Mouse (Mus musculus): ENCODE data around the gene Tln2. TPM values are rescaled to one million over a fixed set of nuclear protein-coding genes. Genes with fewer than 3 reads are reported as not detected.

The Tln2 gene
- total RNA-seq, 1 experiment, result 20.2 TPM

DNA sequence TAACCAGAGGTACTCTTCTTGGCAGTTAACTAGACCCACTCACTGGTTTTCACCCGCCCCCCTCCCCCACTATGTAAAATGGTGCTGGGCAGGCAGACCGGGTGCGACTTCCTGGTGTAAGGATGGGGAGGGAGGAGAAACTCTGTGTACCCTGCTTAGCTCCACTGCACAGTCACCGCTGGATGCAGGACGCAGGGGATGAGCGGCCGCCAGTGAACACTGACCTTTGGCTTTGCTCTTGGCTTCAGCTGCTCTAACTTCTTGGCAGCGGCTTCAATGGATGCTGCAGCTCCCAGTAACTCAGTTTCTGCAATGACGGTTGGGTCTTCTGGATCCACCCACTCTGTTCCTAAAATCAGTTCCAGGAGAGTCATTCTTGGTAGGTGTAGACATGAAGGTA, 319.0 kb downstream of the Tln2 start:
- Histone ChIP-seq H3K36me3 (ENCODE audit: control insufficient read depth, insufficient read depth, low read length, poor library complexity, severe bottlenecking) (peaks cover 2% of the 10 kb centered on the region; the same call in 1 of the 2 replicates), H3K9ac (ENCODE audit: insufficient read depth, low read depth, low read length, poor library complexity, severe bottlenecking) (no peak overlapping the region; the same call in 1 of the 2 replicates), H3K4me3 (ENCODE audit: insufficient read depth in 1 of 2, low read depth in 1 of 2, low read length in 2 of 2, poor library complexity in 1 of 2, severe bottlenecking in 1 of 2) (no peak overlapping the region), H3K4me1 (ENCODE audit: control insufficient read depth in 2 of 2, insufficient read depth in 2 of 2, low read length in 2 of 2, poor library complexity in 1 of 2) (peaks cover 4 to 10% of the 10 kb centered on the region in 2 experiments; a peak in 3 of 4 replicates), H3K27ac (ENCODE audit: insufficient read depth, low read depth, low read length, poor library complexity, severe bottlenecking) (no peak overlapping the region), H3K9me3 (ENCODE audit: control insufficient read depth, insufficient read depth, low read depth, low read length) (no peaks in the 10 kb centered on the region)
- in situ Hi-C loops (cut with MboI; ENCODE audit: low sequenced_read_pairs in 2 of 2, unreplicated experiment in 2 of 2), result no loop called here
- DNase-seq (ENCODE audit: low read depth, low spot score), result no peak
- TF ChIP-seq ZC3H11A (IDR thresholded peaks at IDR 0.05; ENCODE audit: borderline replicate concordance, low read depth, low read length) (no peak), MAFK (IDR thresholded peaks at IDR 0.05; ENCODE audit: insufficient read depth, low read depth, low read length) (no peak), CHD2 (IDR thresholded peaks at IDR 0.05; ENCODE audit: low read depth, low read length) (no peak), HCFC1 (IDR thresholded peaks at IDR 0.05; ENCODE audit: borderline replicate concordance, insufficient read depth, low read length) (no peak), ZNF384 (IDR thresholded peaks at IDR 0.05; ENCODE audit: low read depth, low read length) (no peak)

- peaks cover 4 to 10% of the 10 kb centered on the region in 2 experiments; a peak in 3 of 4 replicates for H3K4me1 ChIP-seq (ENCODE audit: control insufficient read depth in 2 of 2, insufficient read depth in 2 of 2, low read length in 2 of 2, poor library complexity in 1 of 2)
- H3K36me3 ChIP-seq (ENCODE audit: control insufficient read depth, insufficient read depth, low read length, poor library complexity, severe bottlenecking), result peaks cover 2% of the 10 kb centered on the region; the same call in 1 of the 2 replicates
- TF ChIP-seq CHD2 (IDR thresholded peaks at IDR 0.05; ENCODE audit: low read depth, low read length), result no peak
- TF ChIP-seq MAFK (IDR thresholded peaks at IDR 0.05; ENCODE audit: insufficient read depth, low read depth, low read length), result no peak
- TF ChIP-seq ZC3H11A (IDR thresholded peaks at IDR 0.05; ENCODE audit: borderline replicate concordance, low read depth, low read length), result no peak
- TF ChIP-seq ZNF384 (IDR thresholded peaks at IDR 0.05; ENCODE audit: low read depth, low read length), result no peak
- no peak for TF ChIP-seq HCFC1 (IDR thresholded peaks at IDR 0.05; ENCODE audit: borderline replicate concordance, insufficient read depth, low read length)
- no peak overlapping the region for H3K4me3 ChIP-seq (ENCODE audit: insufficient read depth in 1 of 2, low read depth in 1 of 2, low read length in 2 of 2, poor library complexity in 1 of 2, severe bottlenecking in 1 of 2)
- no peak overlapping the region for H3K27ac ChIP-seq (ENCODE audit: insufficient read depth, low read depth, low read length, poor library complexity, severe bottlenecking)
- no peak for DNase-seq (ENCODE audit: low read depth, low spot score)
- in situ Hi-C loops (cut with MboI; ENCODE audit: low sequenced_read_pairs in 2 of 2, unreplicated experiment in 2 of 2), result no loop called here
- H3K9ac ChIP-seq (ENCODE audit: insufficient read depth, low read depth, low read length, poor library complexity, severe bottlenecking), result no peak overlapping the region
- H3K9me3 ChIP-seq (ENCODE audit: control insufficient read depth, insufficient read depth, low read depth, low read length), result no peaks in the 10 kb centered on the region
Measured at GRCm38 (mm10) chr9:67236987-67237386, 322.5 kb downstream of the Tln2 start.

- Histone ChIP-seq H3K4me3 (ENCODE audit: insufficient read depth in 1 of 2, low read depth in 1 of 2, low read length in 2 of 2, poor library complexity in 1 of 2, severe bottlenecking in 1 of 2) (no peak overlapping the region), H3K27ac (ENCODE audit: insufficient read depth, low read depth, low read length, poor library complexity, severe bottlenecking) (no peak overlapping the region), H3K9ac (ENCODE audit: insufficient read depth, low read depth, low read length, poor library complexity, severe bottlenecking) (no peak overlapping the region), H3K4me1 (ENCODE audit: control insufficient read depth in 2 of 2, insufficient read depth in 2 of 2, low read length in 2 of 2, poor library complexity in 1 of 2) (peaks cover 4 to 9% of the 10 kb centered on the region in 2 experiments; a peak in 3 of 4 replicates), H3K36me3 (ENCODE audit: control insufficient read depth, insufficient read depth, low read length, poor library complexity, severe bottlenecking) (peaks cover 2% of the 10 kb centered on the region; the same call in 1 of the 2 replicates), H3K9me3 (ENCODE audit: control insufficient read depth, insufficient read depth, low read depth, low read length) (no peaks in the 10 kb centered on the region)
- in situ Hi-C loops (cut with MboI; ENCODE audit: low sequenced_read_pairs in 2 of 2, unreplicated experiment in 2 of 2), result no loop called here
- TF ChIP-seq MAFK (IDR thresholded peaks at IDR 0.05; ENCODE audit: insufficient read depth, low read depth, low read length) (no peak), HCFC1 (IDR thresholded peaks at IDR 0.05; ENCODE audit: borderline replicate concordance, insufficient read depth, low read length) (no peak), ZNF384 (IDR thresholded peaks at IDR 0.05; ENCODE audit: low read depth, low read length) (no peak), CHD2 (IDR thresholded peaks at IDR 0.05; ENCODE audit: low read depth, low read length) (no peak), ZC3H11A (IDR thresholded peaks at IDR 0.05; ENCODE audit: borderline replicate concordance, low read depth, low read length) (no peak)
- DNase-seq (ENCODE audit: low read depth, low spot score), result no peak
Measured at GRCm38 (mm10) chr9:67235441-67236217, 323.9 kb downstream of the Tln2 start.

DNA sequence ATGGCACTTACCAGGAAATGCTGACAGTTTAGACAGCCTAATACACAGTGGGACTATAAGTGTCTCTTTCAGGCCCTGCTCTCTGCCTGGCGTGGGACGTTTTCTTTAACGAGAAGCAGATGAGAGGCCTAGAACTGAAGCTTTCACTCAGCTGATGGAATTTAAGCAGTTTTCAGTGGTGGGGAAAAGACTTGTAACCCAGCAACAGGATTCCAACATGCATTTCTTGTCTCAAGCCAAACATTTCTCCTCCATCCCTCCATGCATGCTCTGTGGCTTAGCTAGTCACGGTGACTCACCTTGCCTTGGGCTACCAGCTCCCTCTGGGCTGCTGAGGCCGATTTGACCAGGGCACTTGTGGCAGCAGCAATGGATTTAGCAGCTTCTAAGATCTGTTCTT, 330.5 kb downstream of the Tln2 start:
- in situ Hi-C loops (cut with MboI; ENCODE audit: low sequenced_read_pairs in 2 of 2, unreplicated experiment in 2 of 2), result no loop called here
- Histone ChIP-seq H3K4me3 (ENCODE audit: insufficient read depth in 1 of 2, low read depth in 1 of 2, low read length in 2 of 2, poor library complexity in 1 of 2, severe bottlenecking in 1 of 2) (no peak overlapping the region), H3K4me1 (ENCODE audit: control insufficient read depth in 2 of 2, insufficient read depth in 2 of 2, low read length in 2 of 2, poor library complexity in 1 of 2) (no peaks in the 10 kb centered on the region; a peak in 1 of 4 replicates), H3K9me3 (ENCODE audit: control insufficient read depth, insufficient read depth, low read depth, low read length) (no peaks in the 10 kb centered on the region), H3K9ac (ENCODE audit: insufficient read depth, low read depth, low read length, poor library complexity, severe bottlenecking) (no peak overlapping the region), H3K27ac (ENCODE audit: insufficient read depth, low read depth, low read length, poor library complexity, severe bottlenecking) (no peak overlapping the region), H3K36me3 (ENCODE audit: control insufficient read depth, insufficient read depth, low read length, poor library complexity, severe bottlenecking) (peaks cover 2% of the 10 kb centered on the region; the same call in 1 of the 2 replicates)
- no peak for TF ChIP-seq CHD2 (IDR thresholded peaks at IDR 0.05; ENCODE audit: low read depth, low read length)
- no peak for TF ChIP-seq MAFK (IDR thresholded peaks at IDR 0.05; ENCODE audit: insufficient read depth, low read depth, low read length)
- no peak for TF ChIP-seq ZC3H11A (IDR thresholded peaks at IDR 0.05; ENCODE audit: borderline replicate concordance, low read depth, low read length)
- TF ChIP-seq HCFC1 (IDR thresholded peaks at IDR 0.05; ENCODE audit: borderline replicate concordance, insufficient read depth, low read length), result no peak
- TF ChIP-seq ZNF384 (IDR thresholded peaks at IDR 0.05; ENCODE audit: low read depth, low read length), result no peak
- no peak for DNase-seq (ENCODE audit: low read depth, low spot score)

All from ES-E14 (cell line).